Mouse (Mus musculus): Measurements from ENCODE around the gene Hoxd9. TPM values are rescaled to one million over a fixed set of nuclear protein-coding genes. Genes with fewer than 3 reads are reported as not detected.

Hoxd9 gene
- total RNA-seq, 2 experiments from 2014 or later = not detected

GRCm38 (mm10) chr2:74695383-74695782, 2.1 kb upstream of the Hoxd9 start:
- H3K27ac ChIP-seq = no peak overlapping the region
- intact Hi-C loops (cut with DNase I) = loop anchor here (10.0 kb wide), 1 partner anchor 1421 kb away; the partner anchor contains the start of gene Sp9
- DNase-seq (ENCODE audit: extremely low spot score in 1 of 2, low spot score in 2 of 2) = no peak
- TF ChIP-seq CTCF (IDR thresholded peaks at IDR 0.05) = no peak
- H3K4me3 ChIP-seq = no peak overlapping the region

GRCm38 (mm10) chr2:74695813-74696430, 1.6 kb upstream of the Hoxd9 start:
- no peak for DNase-seq (ENCODE audit: extremely low spot score in 1 of 2, low spot score in 2 of 2)
- intact Hi-C loops (cut with DNase I) = loop anchor here (10.0 kb wide), 1 partner anchor 1421 kb away; the partner anchor contains the start of gene Sp9
- no peak for TF ChIP-seq CTCF (IDR thresholded peaks at IDR 0.05)
- Histone ChIP-seq H3K4me3 (no peak overlapping the region), H3K27ac (no peak overlapping the region)

- DNase-seq (ENCODE audit: extremely low spot score in 1 of 2, low spot score in 2 of 2) = no peak
- Histone ChIP-seq H3K4me3 (no peak overlapping the region), H3K27ac (no peak overlapping the region)
- intact Hi-C loops (cut with DNase I) = loop anchor here (10.0 kb wide), 1 partner anchor 1422 kb away; the partner anchor contains the start of gene Sp9
- no peak for TF ChIP-seq CTCF (IDR thresholded peaks at IDR 0.05)
These were observed 838 bp upstream of the Hoxd9 start for GRCm38 (mm10) chr2:74696442-74697335.

- Histone ChIP-seq H3K27ac (no peak overlapping the region), H3K4me3 (no peak overlapping the region)
- intact Hi-C loops (cut with DNase I) = loop anchor here (10.0 kb wide), 1 partner anchor 1424 kb away; the partner anchor contains the start of gene Sp9
- no peak for DNase-seq (ENCODE audit: extremely low spot score in 1 of 2, low spot score in 2 of 2)
- TF ChIP-seq CTCF (IDR thresholded peaks at IDR 0.05) = no peak
These were observed 900 bp downstream of the Hoxd9 start for GRCm38 (mm10) chr2:74698201-74699052.

- TF ChIP-seq CTCF (IDR thresholded peaks at IDR 0.05) = no peak
These were observed 1.5 kb downstream of the Hoxd9 start for GRCm38 (mm10) chr2:74699053-74699430.

GRCm38 (mm10) chr2:74699664-74700545, 2.4 kb downstream of the Hoxd9 start:
- intact Hi-C loops (cut with DNase I) = loop anchor here (5.0 to 10.0 kb wide), 6 partner anchors 262 to 1425 kb away; partner anchors contain the start of gene Sp9
- Histone ChIP-seq H3K27ac (no peak overlapping the region), H3K4me3 (no peak overlapping the region)
- TF ChIP-seq CTCF (IDR thresholded peaks at IDR 0.05) = no peak
- DNase-seq (ENCODE audit: extremely low spot score in 1 of 2, low spot score in 2 of 2) = no peak

More at GRCm38 (mm10) chr2:74699053-74699430, 1.5 kb downstream of the Hoxd9 start:
- intact Hi-C loops (cut with DNase I) = loop anchor here (10.0 kb wide), 1 partner anchor 1424 kb away; the partner anchor contains the start of gene Sp9
- H3K4me3 ChIP-seq = no peak overlapping the region
- no peak overlapping the region for H3K27ac ChIP-seq
- DNase-seq (ENCODE audit: extremely low spot score in 1 of 2, low spot score in 2 of 2) = no peak

- TF ChIP-seq CTCF (IDR thresholded peaks at IDR 0.05) = no peak
- Histone ChIP-seq H3K4me3 (no peak overlapping the region), H3K27ac (no peak overlapping the region)
- intact Hi-C loops (cut with DNase I) = loop anchor here (5.0 to 10.0 kb wide), 5 partner anchors 262 to 724 kb away; no protein-coding TSS in a partner anchor
- no peak for DNase-seq (ENCODE audit: extremely low spot score in 1 of 2, low spot score in 2 of 2)
These were observed 3.1 kb downstream of the Hoxd9 start for GRCm38 (mm10) chr2:74700546-74701112.

- H3K4me3 ChIP-seq = no peak overlapping the region
- DNase-seq (ENCODE audit: extremely low spot score in 1 of 2, low spot score in 2 of 2) = peak; percentile 69 to 83
- TF ChIP-seq CTCF (IDR thresholded peaks at IDR 0.05) = peak; percentile 93
- H3K27ac ChIP-seq = no peak overlapping the region
- intact Hi-C loops (cut with DNase I) = loop anchor here (1.0 to 10.0 kb wide), 7 partner anchors 260 to 888 kb away; no protein-coding TSS in a partner anchor
These were observed 4.7 kb downstream of the Hoxd9 start for GRCm38 (mm10) chr2:74701949-74702819.

GRCm38 (mm10) chr2:74702820-74703219, 5.3 kb downstream of the Hoxd9 start:
- intact Hi-C loops (cut with DNase I) = loop anchor here (1.0 to 10.0 kb wide), 7 partner anchors 259 to 887 kb away; no protein-coding TSS in a partner anchor
- no peak for DNase-seq (ENCODE audit: extremely low spot score in 1 of 2, low spot score in 2 of 2)
- no peak for TF ChIP-seq CTCF (IDR thresholded peaks at IDR 0.05)
- Histone ChIP-seq H3K4me3 (no peak overlapping the region), H3K27ac (no peak overlapping the region)
